In the genomic region with DNA sequence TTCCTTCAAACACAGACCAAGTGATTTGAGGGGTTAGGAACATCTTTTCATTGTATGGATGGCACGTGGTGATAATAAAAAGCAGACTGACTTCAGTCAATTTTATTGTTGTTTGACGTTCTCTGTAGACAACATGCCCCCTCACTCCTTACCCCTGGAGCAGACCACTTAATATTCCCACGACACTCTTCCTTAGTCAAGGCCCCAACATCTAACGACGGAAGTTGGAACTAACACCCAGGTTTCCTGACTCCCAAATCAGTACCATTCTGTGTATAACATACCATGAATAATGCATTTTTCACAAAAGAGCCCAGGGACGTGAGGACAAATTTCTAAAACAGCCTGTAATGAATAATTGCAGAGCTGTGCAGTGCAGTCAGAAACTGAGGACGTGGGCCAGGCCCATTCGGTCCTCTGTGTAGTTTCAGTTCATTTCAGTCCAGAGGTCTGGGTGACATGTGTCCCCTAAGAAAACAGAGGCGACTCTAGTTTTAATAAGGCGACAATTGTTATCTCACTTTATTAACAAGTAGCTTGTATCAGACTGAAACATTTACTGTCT, we compare ENCODE assay signal across 17 mouse cellular contexts.
DNase-seq lines count a peak whose midpoint lies in the region; ATAC-seq and TF ChIP-seq lines count a peak whose summit lies in the region.
"Had no signal": no experiment of that assay in that cellular context is flagged by ENCODE, and none has a peak within 500 bp of the region (broad histone marks: within the 10 kb centered on the region; RNA-seq: fewer than 3 reads in every experiment).

No protein-coding gene starts in this region.

- no peak overlapping the region for H3K9ac ChIP-seq in hindbrain, embryonic 12.5 days
- H3K9ac ChIP-seq in hindbrain, postnatal 0 days (replicated peaks; ENCODE audit: low read length) = no peak overlapping the region
- H3K9ac ChIP-seq in embryonic facial prominence, embryonic 13.5 days = no peak overlapping the region
- no peak overlapping the region for H3K9ac ChIP-seq in hindbrain, embryonic 13.5 days
- H3K9ac ChIP-seq in midbrain, embryonic 14.5 days (replicated peaks; ENCODE audit: low read length) = no peak overlapping the region
- H3K9ac ChIP-seq: liver, embryonic 14.5 days had no signal

- intact Hi-C loops in heart, postnatal 36 days (cut with DNase I) = no loop called here

- H3K27ac ChIP-seq in hindbrain, embryonic 12.5 days = peak overlapping the region; percentile 64; the same call in 1 of the 2 replicates
- no peak overlapping the region for H3K27ac ChIP-seq in hindbrain, postnatal 0 days
- H3K27ac ChIP-seq in embryonic facial prominence, embryonic 13.5 days = peak overlapping the region; percentile 40; the same call in 1 of the 2 replicates
- peak overlapping the region; percentile 67 for H3K27ac ChIP-seq in hindbrain, embryonic 13.5 days
- H3K27ac ChIP-seq in midbrain, embryonic 14.5 days (replicated peaks; ENCODE audit: low read depth, low read length) = peak overlapping the region; percentile 20
- H3K27ac ChIP-seq: liver, embryonic 14.5 days; stomach, postnatal 0 days had no signal

- H3K4me2 ChIP-seq in hindbrain, embryonic 12.5 days (replicated peaks) = no peak overlapping the region
- H3K4me2 ChIP-seq in hindbrain, postnatal 0 days (ENCODE audit: low read depth, low read length) = no peak overlapping the region
- no peak overlapping the region for H3K4me2 ChIP-seq in embryonic facial prominence, embryonic 13.5 days
- H3K4me2 ChIP-seq in hindbrain, embryonic 13.5 days = no peak overlapping the region
- H3K4me2 ChIP-seq in midbrain, embryonic 14.5 days (ENCODE audit: low read length) = no peak overlapping the region

- TF ChIP-seq CTCF in hindbrain, postnatal 0 days (IDR thresholded peaks at IDR 0.05; ENCODE audit: low read depth) = no peak

- no peaks in the 10 kb centered on the region for H3K27me3 ChIP-seq in hindbrain, embryonic 12.5 days
- no peaks in the 10 kb centered on the region for H3K27me3 ChIP-seq in hindbrain, postnatal 0 days (ENCODE audit: insufficient read depth, low read length)
- peaks cover 12% of the 10 kb centered on the region for H3K27me3 ChIP-seq in embryonic facial prominence, embryonic 13.5 days
- H3K27me3 ChIP-seq in hindbrain, embryonic 13.5 days = no peaks in the 10 kb centered on the region
- H3K27me3 ChIP-seq in midbrain, embryonic 14.5 days (ENCODE audit: control insufficient read depth, insufficient read depth, low read length) = no peaks in the 10 kb centered on the region
- H3K27me3 ChIP-seq: CH12.LX had no signal

- no peak for DNase-seq in hindbrain, postnatal 0 days (ENCODE audit: low spot score)
- peak; percentile 55 for DNase-seq in midbrain, embryonic 14.5 days
- DNase-seq in lung, postnatal 14 days = no peak
- no peak for DNase-seq in heart, postnatal 36 days
- no peak for DNase-seq in cerebellum, adult 8-10 months
- DNase-seq: adrenal gland, postnatal 25 days; cerebellum, adult 11-12 months; kidney, adult 2 months; kidney, postnatal 14 days; layer of hippocampus, postnatal 36 days had no signal

- H3K4me3 ChIP-seq in hindbrain, embryonic 12.5 days = no peak overlapping the region
- H3K4me3 ChIP-seq in hindbrain, postnatal 0 days (ENCODE audit: low read length) = no peak overlapping the region
- H3K4me3 ChIP-seq in embryonic facial prominence, embryonic 13.5 days = no peak overlapping the region
- no peak overlapping the region for H3K4me3 ChIP-seq in hindbrain, embryonic 13.5 days
- no peak overlapping the region for H3K4me3 ChIP-seq in midbrain, embryonic 14.5 days (replicated peaks; ENCODE audit: low read depth, low read length)
- H3K4me3 ChIP-seq: layer of hippocampus, adult 2 months had no signal

- ATAC-seq in hindbrain, embryonic 12.5 days (ENCODE audit: low FRiP score) = 0 out of 2 replicates have a peak, but pooled peaks have one; percentile 41
- no peak for ATAC-seq in hindbrain, postnatal 0 days
- no peak for ATAC-seq in embryonic facial prominence, embryonic 13.5 days (ENCODE audit: insufficient number of reproducible peaks, insufficient read depth, low FRiP score, low TSS enrichment, low read depth)
- peak; percentile 30; the same call in 1 of the 2 replicates for ATAC-seq in hindbrain, embryonic 13.5 days (ENCODE audit: low FRiP score)
- peak; percentile 46; the same call in 1 of the 2 replicates for ATAC-seq in midbrain, embryonic 14.5 days (ENCODE audit: low FRiP score, low TSS enrichment)

- WGBS in hindbrain, embryonic 12.5 days = 48% methylated on average over 10 of the region's 10 CpGs
- 33% methylated on average over 10 of the region's 10 CpGs for WGBS in hindbrain, postnatal 0 days
- 30% methylated on average over 10 of the region's 10 CpGs for WGBS in embryonic facial prominence, embryonic 13.5 days
- WGBS in hindbrain, embryonic 13.5 days = 33% methylated on average over 10 of the region's 10 CpGs
- WGBS in midbrain, embryonic 14.5 days = 26% methylated on average over 10 of the region's 10 CpGs

- no peaks in the 10 kb centered on the region for H3K36me3 ChIP-seq in hindbrain, embryonic 12.5 days
- no peaks in the 10 kb centered on the region for H3K36me3 ChIP-seq in hindbrain, postnatal 0 days (ENCODE audit: insufficient read depth, low read length)
- H3K36me3 ChIP-seq in embryonic facial prominence, embryonic 13.5 days = no peaks in the 10 kb centered on the region
- H3K36me3 ChIP-seq in hindbrain, embryonic 13.5 days = no peaks in the 10 kb centered on the region
- H3K36me3 ChIP-seq in midbrain, embryonic 14.5 days (ENCODE audit: control insufficient read depth, insufficient read depth, low read length) = no peaks in the 10 kb centered on the region

- H3K9me3 ChIP-seq in hindbrain, embryonic 12.5 days (replicated peaks) = no peaks in the 10 kb centered on the region
- H3K9me3 ChIP-seq in hindbrain, postnatal 0 days (ENCODE audit: low read length) = no peaks in the 10 kb centered on the region
- 0 out of 2 replicates have a peak, but pooled peaks cover 3% of the 10 kb centered on the region for H3K9me3 ChIP-seq in embryonic facial prominence, embryonic 13.5 days
- H3K9me3 ChIP-seq in hindbrain, embryonic 13.5 days = no peaks in the 10 kb centered on the region
- no peaks in the 10 kb centered on the region for H3K9me3 ChIP-seq in midbrain, embryonic 14.5 days (ENCODE audit: control insufficient read depth, low read length)

- H3K4me1 ChIP-seq in hindbrain, embryonic 12.5 days = peaks cover 40% of the 10 kb centered on the region
- no peaks in the 10 kb centered on the region for H3K4me1 ChIP-seq in hindbrain, postnatal 0 days (ENCODE audit: insufficient read depth, low read length)
- H3K4me1 ChIP-seq in embryonic facial prominence, embryonic 13.5 days = peaks cover 65% of the 10 kb centered on the region
- H3K4me1 ChIP-seq in hindbrain, embryonic 13.5 days (replicated peaks) = peaks cover 46% of the 10 kb centered on the region
- peaks cover 25% of the 10 kb centered on the region for H3K4me1 ChIP-seq in midbrain, embryonic 14.5 days (ENCODE audit: control insufficient read depth, insufficient read depth, low read length)

Comparison
In these comparisons a context has a peak if more than half of its experiments do, and no peak if none do; other contexts are left out.
1. ATAC-seq: peak in hindbrain, embryonic 12.5 days (single experiment), hindbrain, embryonic 13.5 days (single experiment) and midbrain, embryonic 14.5 days (single experiment); none in hindbrain, postnatal 0 days (single experiment) and embryonic facial prominence, embryonic 13.5 days (single experiment).